Comparison of ENCODE assay signal across 17 mouse cellular contexts in the genomic region with DNA sequence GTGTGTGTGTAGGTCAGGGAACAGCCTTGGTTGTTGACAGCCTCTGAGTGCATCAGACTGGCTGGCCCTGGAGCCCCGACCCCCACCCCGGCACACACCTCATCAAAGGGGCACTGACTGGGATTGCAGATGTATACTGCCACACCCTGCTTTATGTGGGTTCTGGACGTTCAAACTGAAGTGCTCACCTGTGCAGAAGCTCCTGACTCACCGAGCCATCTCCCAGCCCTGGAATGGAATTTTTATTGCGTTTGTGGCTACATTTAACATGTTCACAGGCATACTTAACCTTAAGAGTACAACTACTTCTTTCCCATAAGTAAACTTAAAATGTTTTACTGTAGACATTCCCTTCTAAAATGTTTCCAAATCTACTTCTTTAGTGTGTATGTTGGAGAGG. TPM values are rescaled to one million over a fixed set of nuclear protein-coding genes. Genes with fewer than 3 reads are reported as not detected.
DNase-seq lines count a peak whose midpoint lies in the region; ATAC-seq lines count a peak whose summit lies in the region.
"Had no signal": no experiment of that assay in that cellular context is flagged by ENCODE, and none has a peak within 500 bp of the region (broad histone marks: within the 10 kb centered on the region; RNA-seq: fewer than 3 reads in every experiment).

No protein-coding gene starts in this region.

- no peaks in the 10 kb centered on the region for H3K9me3 ChIP-seq in lung, embryonic 15.5 days
- H3K9me3 ChIP-seq: embryonic facial prominence, embryonic 10.5 days; forebrain, embryonic 15.5 days; heart, embryonic 15.5 days; hindbrain, embryonic 13.5 days had no signal

- peak; percentile 41 for DNase-seq in urinary bladder, postnatal 14 days (ENCODE audit: low spot score)
- no peak for DNase-seq in urinary bladder, adult 2 months (ENCODE audit: low spot score)
- peak; percentile 49 for DNase-seq in lung, postnatal 25 days (ENCODE audit: low spot score)
- no peak for DNase-seq in frontal cortex, postnatal 14 days (ENCODE audit: low spot score in 2 of 2)
- DNase-seq in embryo, embryonic 10.5 days (ENCODE audit: low spot score), result no peak
- DNase-seq: cerebellum, adult 9-11 months had no signal

- H3K4me3 ChIP-seq in lung, embryonic 15.5 days, result no peak overlapping the region
- H3K4me3 ChIP-seq: embryonic facial prominence, embryonic 10.5 days; forebrain, embryonic 15.5 days; gastrocnemius, adult 2 months; heart, embryonic 15.5 days; hindbrain, embryonic 13.5 days had no signal

- H3K27me3 ChIP-seq in lung, embryonic 15.5 days, result no peaks in the 10 kb centered on the region
- H3K27me3 ChIP-seq: CH12.LX; forebrain, embryonic 15.5 days; heart, embryonic 15.5 days; hindbrain, embryonic 13.5 days; Patski had no signal

- H3K36me3 ChIP-seq in lung, embryonic 15.5 days, result no peaks in the 10 kb centered on the region
- H3K36me3 ChIP-seq: embryonic facial prominence, embryonic 10.5 days; forebrain, embryonic 15.5 days; heart, embryonic 15.5 days; hindbrain, embryonic 13.5 days had no signal

- no peak overlapping the region for H3K9ac ChIP-seq in lung, embryonic 15.5 days
- H3K9ac ChIP-seq: forebrain, embryonic 15.5 days; heart, embryonic 15.5 days; hindbrain, embryonic 13.5 days had no signal

- peak; percentile 62 for ATAC-seq in lung, embryonic 15.5 days (ENCODE audit: borderline replicate concordance, extremely low read depth, low FRiP score, low TSS enrichment)
- ATAC-seq in activated CD4-positive, CD25-positive, alpha-beta regulatory T cell, adult 4 months, result no peak
- ATAC-seq: forebrain, embryonic 15.5 days; hindbrain, postnatal 0 days; Patski had no signal

- WGBS in lung, embryonic 15.5 days, result 59% methylated on average over 5 of the region's 5 CpGs

- no peak overlapping the region for H3K27ac ChIP-seq in lung, embryonic 15.5 days
- H3K27ac ChIP-seq: embryonic facial prominence, embryonic 10.5 days; forebrain, embryonic 15.5 days; gastrocnemius, adult 2 months; heart, embryonic 15.5 days; hindbrain, embryonic 13.5 days; hindbrain, postnatal 0 days had no signal

- no peak overlapping the region for H3K4me2 ChIP-seq in lung, embryonic 15.5 days
- H3K4me2 ChIP-seq: forebrain, embryonic 15.5 days; heart, embryonic 11.5 days; heart, embryonic 15.5 days; hindbrain, embryonic 13.5 days had no signal

- H3K4me1 ChIP-seq in lung, embryonic 15.5 days, result no peaks in the 10 kb centered on the region
- H3K4me1 ChIP-seq: embryonic facial prominence, embryonic 10.5 days; forebrain, embryonic 15.5 days; heart, embryonic 15.5 days; hindbrain, embryonic 13.5 days had no signal

RNA-seq across cellular contexts. Expression of a gene that starts 16.1 kb away (rescaled TPM):
- 8.9 and 9.7 TPM in 2 replicates for polyA plus RNA-seq in urinary bladder, adult 2 months (2012; rRNA removed)
- 7.3 and 7.8 TPM in 2 replicates for polyA plus RNA-seq in lung, embryonic 15.5 days (2015; fragmentation: Nextera tagmentation; extraction: Ambion mirVana)
- 1 to 10 TPM; 4.6 to 5.9 TPM for polyA plus RNA-seq in activated CD4-positive, CD25-positive, alpha-beta regulatory T cell, adult 4 months (2017; shearing (Covaris generic))

RNA-seq across cellular contexts. Expression of a gene that starts 31.9 kb away (rescaled TPM):
- 0.15 and 0.33 TPM in 2 replicates for polyA plus RNA-seq in urinary bladder, adult 2 months (2012; rRNA removed)
- polyA plus RNA-seq in lung, embryonic 15.5 days (2015; fragmentation: Nextera tagmentation; extraction: Ambion mirVana), result 1.5 and 2.2 TPM in 2 replicates
- polyA plus RNA-seq in activated CD4-positive, CD25-positive, alpha-beta regulatory T cell, adult 4 months (2017; shearing (Covaris generic)), result 1 to 10 TPM in 1 of 2 experiments, not detected in 1; 1.1 TPM
- polyA plus RNA-seq: Patski had no signal

RNA-seq across cellular contexts. Expression of a gene that starts 37.2 kb away (rescaled TPM):
- polyA plus RNA-seq in urinary bladder, adult 2 months (2012; rRNA removed), result 48.0 and 51.4 TPM in 2 replicates
- polyA plus RNA-seq in lung, embryonic 15.5 days (2015; fragmentation: Nextera tagmentation; extraction: Ambion mirVana), result 112 and 125 TPM in 2 replicates
- 10 to 100 TPM; 63.6 to 67.8 TPM for polyA plus RNA-seq in activated CD4-positive, CD25-positive, alpha-beta regulatory T cell, adult 4 months (2017; shearing (Covaris generic))

RNA-seq across cellular contexts. Expression of a gene that starts 49.4 kb away (rescaled TPM):
- 36.2 and 38.7 TPM in 2 replicates for polyA plus RNA-seq in urinary bladder, adult 2 months (2012; rRNA removed)
- polyA plus RNA-seq in lung, embryonic 15.5 days (2015; fragmentation: Nextera tagmentation; extraction: Ambion mirVana), result 83.6 and 87.2 TPM in 2 replicates
- polyA plus RNA-seq in activated CD4-positive, CD25-positive, alpha-beta regulatory T cell, adult 4 months (2017; shearing (Covaris generic)), result 10 to 100 TPM; 27.6 to 29.1 TPM

Comparison
In these comparisons a context has a peak if more than half of its experiments do, and no peak if none do; other contexts are left out.
1. DNase-seq: peak in urinary bladder, postnatal 14 days (single experiment) and lung, postnatal 25 days (single experiment); none in urinary bladder, adult 2 months (single experiment), frontal cortex, postnatal 14 days (0 of 2) and embryo, embryonic 10.5 days (single experiment).